Mouse (Mus musculus) adrenal gland, postnatal 25 days (tissue): ENCODE results near the gene Thrb. TPM values are rescaled to one million over a fixed set of nuclear protein-coding genes. Genes with fewer than 3 reads are reported as not detected.

ENCODE experiments used
- DNase-seq: peaks from one replicate; pipeline ENCODE4 v3.0.0; 2021; ENCODE audit warnings: mixed read lengths
- total RNA-seq: library from RNA; stranded (reverse); gene quantifications from 2 replicates; pipeline ENCODE4 v1.2.3, GENCODE M21; 2021

Thrb gene
- total RNA-seq, 1 experiment from 2014 or later, result 125 TPM

DNA sequence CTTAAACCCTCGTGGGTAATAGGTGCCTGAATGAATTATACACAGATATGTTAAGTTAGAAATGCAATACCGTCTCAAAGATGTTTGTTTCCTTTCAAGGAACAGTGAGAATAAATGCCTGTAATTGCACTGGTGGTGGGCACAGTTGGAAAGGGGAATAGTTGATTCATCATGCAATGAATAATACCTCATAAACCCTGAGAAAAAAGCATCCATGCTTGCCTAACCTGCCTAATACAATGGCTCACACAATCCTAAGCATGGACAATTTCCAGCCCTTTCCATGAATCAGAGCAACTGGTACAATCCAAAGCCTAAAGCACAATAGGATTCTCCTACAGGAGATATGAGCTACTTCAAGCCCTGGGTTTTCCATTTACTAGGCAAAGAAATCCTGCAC lies 299.8 kb downstream of the Thrb start:
- no peak for DNase-seq

DNA sequence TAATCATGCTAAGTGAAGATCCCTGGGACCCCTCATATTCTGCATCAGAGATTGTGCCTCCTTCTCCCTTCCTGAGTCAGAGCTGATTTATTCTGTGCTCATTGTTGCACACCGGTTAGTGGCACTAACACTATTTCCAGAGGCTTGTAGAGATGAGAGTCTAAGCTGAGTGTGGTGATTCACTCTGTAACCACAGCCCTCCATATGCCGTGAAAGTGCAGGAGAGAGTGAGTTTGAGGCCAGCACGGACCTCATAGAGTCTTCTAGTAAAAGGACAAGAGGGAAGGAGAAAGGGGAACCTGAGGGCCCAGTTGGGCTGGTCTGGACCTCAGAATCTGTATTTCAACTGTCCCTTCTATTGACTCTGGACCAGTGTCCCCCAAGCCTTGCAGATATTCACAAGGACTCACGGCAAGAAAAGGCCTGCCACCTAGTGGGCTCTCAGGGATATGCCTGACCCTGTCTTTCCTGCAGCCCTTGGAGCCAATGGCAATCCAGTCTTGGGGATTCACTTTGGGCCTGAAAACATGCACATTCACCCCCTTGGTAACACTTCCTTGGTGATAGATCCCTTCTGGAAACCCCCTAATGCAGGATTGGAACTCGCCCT lies 307.2 kb downstream of the Thrb start:
- peak; percentile 38 for DNase-seq

GRCm38 (mm10) chr14:17972132-17972531 lies 312.1 kb downstream of the Thrb start:
- DNase-seq, result no peak

DNA sequence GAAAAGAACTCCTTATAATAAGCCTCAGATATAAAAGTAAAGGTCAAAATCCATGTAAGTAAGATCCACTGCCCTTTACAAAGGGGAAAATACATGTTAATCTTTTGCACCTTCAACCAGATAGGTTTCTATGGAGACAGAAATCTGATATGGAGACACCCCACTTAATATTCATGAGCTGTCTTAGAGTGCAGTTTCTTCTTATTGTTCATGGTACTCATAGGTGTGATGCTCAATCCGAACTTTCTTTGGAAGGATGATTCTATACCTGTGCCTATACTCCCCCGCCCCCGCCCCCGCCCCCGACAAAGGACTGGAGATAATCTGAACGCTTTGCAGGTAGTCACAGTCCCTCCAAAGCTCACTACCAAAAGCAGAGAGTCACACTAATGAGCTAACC lies 312.6 kb downstream of the Thrb start:
- DNase-seq, result no peak

GRCm38 (mm10) chr14:17975786-17976185 lies 315.7 kb downstream of the Thrb start:
- no peak for DNase-seq

DNA sequence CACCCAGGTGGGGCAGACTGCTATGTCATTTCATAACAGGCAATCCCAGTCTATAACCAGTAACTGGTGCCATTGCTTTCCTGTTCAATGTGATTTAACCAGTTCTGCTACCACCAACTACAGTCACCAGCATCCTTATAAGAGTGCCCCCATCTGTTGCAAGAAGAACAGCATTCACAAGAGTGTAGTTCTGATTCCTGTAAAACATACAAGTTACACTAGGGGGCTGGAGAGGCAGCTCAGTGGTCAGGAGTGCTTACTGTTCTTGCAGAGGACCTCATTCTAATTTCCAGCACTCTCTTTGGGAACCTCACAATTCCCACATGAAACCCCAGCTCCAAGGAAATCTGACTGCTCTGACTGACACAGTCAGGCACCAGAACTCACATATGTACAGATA lies 318.2 kb downstream of the Thrb start:
- no peak for DNase-seq

GRCm38 (mm10) chr14:17981258-17981657 lies 321.2 kb downstream of the Thrb start:
- no peak for DNase-seq

DNA sequence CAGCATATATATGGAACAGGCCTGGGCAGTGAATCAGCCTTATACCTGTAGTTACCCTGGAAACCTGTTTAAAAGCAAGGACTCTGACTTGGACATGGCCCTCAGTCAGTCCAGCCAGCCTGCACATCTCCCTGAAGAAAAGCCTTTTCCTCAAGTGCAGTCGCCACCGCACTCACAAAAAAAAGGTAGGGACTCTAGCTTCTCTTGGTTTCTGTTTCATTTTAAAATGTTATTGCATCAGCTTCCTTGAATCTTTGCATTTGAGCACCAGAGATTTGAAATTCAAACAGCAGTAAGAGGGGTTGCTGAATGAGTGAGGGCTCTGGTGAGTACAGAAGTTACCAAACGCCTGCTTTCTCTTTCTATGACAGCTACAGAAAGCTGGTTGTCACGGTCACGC lies 322.0 kb downstream of the Thrb start:
- no peak for DNase-seq

GRCm38 (mm10) chr14:17983390-17983789 lies 323.3 kb downstream of the Thrb start:
- DNase-seq, result no peak

- no peak for DNase-seq
Observed at GRCm38 (mm10) chr14:17983839-17984238, 323.8 kb downstream of the Thrb start.

DNA sequence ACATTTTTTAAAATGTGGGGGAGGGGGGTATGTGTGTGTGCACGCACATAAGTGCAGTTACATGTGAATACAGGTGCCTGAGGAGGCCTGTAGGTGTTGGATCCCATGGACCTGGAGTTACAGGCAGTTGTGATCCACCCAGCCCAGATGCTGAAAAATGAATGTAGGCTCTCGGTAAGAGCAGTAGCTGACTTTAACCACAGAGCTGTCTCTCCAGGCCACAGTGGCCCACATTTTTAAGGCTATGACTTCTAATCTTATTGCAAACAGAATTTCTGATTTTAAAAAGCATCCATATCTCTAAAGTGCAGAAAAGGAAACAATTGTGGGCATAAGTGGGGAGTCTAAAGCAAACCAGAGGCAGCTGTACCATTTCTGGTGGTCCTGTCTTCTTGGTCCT lies 328.5 kb downstream of the Thrb start:
- no peak for DNase-seq

DNA sequence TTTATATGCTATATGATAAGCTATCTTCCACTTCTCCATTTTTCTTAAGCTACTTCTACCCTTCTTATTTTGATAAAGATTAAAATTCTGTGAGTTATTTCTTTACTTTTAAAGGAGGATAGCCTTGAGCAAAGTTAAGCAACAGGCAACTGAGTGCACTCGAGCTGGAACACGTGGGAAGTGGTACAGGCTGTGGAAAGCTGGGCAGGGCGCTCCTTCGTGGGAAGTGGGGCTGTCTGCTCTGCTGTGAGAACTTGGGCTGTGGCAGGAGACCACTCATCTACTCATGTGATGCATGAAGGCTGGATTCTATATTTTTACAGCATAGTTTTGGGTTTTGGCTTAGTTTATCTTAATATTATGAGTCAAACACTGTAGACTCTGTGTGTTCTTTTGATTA lies 329.1 kb downstream of the Thrb start:
- no peak for DNase-seq

GRCm38 (mm10) chr14:17990186-17990585 lies 330.1 kb downstream of the Thrb start:
- DNase-seq, result no peak

DNA sequence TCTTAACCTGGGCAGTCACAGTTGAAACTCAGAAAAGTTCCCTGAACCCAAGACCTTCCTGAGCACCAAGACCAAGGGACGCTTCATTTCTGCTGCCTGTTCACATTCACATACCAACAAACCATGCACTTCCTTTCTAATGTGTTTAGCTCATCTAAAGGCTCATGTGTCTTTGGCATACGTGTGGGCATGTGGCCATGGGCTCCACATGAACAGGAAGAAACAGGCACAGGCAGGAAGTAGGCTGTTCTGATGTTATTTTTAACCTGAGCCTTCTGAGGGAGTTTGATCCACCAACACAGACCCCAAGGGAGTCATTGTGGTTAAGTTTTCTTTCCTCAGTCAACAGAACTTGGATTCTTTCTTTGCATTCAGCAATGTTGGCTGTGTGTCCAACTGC lies 341.8 kb downstream of the Thrb start:
- no peak for DNase-seq

DNA sequence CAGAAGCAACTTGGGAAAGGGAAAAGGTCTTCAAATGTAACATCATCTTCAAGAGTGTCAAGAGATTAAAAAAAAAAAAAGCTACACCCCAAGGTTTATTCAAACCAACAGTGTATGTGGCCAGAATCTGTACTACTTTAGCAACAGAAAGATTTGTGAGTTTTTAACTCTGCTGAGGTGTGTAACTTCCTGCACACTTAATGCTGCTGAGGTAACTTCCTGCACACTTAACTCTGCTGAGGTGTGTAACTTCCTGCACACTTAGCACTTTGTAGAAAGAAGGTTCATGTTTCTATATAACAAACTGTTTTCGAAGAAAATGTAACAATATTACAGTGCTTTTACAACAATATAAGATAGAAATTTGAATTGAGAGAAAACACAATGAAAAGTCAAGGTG lies 343.6 kb downstream of the Thrb start:
- DNase-seq, result no peak

DNA sequence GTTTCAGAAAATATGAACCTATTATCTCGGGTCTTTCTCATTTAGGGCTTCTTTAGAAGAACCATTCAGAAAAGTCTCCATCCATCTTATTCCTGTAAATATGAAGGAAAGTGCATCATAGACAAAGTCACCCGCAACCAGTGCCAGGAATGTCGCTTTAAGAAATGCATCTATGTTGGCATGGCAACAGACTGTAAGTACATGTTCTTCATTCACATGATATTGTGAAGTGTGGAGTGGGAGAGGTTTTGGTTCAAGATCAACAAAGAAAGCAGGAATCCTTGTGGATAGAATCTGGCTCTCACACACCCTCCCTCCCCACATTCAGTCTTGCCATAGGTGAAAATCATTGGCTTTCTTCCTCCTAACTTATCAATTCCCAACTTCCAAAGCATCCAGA lies 348.5 kb downstream of the Thrb start:
- DNase-seq, result no peak

- DNase-seq, result no peak
Observed at GRCm38 (mm10) chr14:18016604-18017003, 356.5 kb downstream of the Thrb start.

DNA sequence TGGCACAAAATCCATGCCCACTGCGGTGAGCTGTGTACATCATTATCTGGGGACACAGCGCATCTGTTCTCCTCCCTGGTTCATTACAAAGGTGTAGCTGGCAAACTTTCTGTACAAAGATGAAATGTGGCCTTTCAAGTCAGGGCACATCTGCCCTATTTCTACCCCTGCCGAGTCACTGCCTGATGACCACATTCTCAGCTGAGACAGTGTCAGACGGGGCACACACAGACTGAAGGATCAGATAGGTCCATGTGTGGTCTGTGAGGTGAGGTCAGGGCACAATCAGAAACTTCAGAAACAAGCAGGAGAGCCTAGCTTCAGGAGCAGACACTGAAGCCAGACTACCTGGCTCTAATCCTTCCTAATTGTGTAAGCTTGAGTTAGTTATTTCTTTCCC lies 360.1 kb downstream of the Thrb start:
- no peak for DNase-seq

- DNase-seq, result peak; percentile 2
Observed at GRCm38 (mm10) chr14:18020636-18021035, 360.6 kb downstream of the Thrb start.

DNA sequence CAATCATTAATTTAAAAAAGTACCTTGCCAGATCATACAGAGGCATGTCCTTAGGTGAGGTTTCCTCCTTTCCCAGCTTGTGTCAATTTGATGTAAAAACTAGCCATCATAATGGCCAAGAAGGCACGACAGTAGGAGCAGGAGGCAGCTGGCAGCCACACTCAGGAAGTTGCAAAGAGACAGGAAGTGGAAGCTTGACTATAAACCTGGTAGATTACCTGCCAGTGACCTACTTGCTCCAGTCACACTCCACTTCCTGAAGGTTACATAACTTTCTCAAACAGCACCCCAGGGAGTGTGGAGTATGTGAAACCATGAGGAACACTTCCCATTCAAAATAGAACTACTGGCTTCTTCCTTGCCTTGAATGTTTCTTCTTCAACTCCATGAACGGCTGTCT lies 361.7 kb downstream of the Thrb start:
- DNase-seq, result no peak

DNA sequence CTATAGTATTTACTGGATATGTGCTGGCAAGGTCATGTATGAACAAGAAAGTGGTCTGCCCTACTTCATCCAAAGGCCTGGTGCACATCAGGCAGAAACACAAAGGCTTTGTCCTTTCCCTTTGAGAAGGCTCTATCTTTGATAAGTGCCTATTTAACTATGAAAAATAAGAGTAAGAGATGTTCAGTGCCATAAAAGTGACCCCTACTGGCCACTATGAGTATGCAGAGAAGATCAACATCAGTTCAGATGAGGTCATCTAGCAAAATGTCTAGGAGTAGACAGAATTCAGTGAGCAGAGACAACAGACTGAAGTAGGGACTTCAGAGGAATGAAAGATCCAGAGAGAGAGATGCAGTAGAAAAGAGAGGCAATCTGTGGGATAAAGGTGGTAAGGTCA lies 362.3 kb downstream of the Thrb start:
- DNase-seq, result no peak

DNA sequence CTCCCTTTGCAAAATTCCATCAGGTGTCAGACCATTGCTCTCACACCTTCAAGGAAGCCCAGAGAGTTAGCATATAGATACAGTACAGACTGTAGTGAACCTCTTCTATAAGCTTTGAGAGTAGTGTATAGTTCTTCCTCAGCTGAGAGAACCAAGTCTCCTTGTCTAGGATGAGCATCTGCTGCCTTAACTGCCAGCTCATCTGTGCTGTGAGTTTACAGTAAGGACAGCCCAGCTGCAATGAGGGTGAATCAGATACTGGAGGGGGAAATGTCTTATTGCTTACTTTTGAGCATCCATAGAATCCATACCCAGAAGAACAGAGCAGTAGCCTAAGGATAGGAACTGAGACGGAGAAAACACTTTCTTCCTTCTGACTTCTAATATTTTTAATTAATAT lies 367.8 kb downstream of the Thrb start:
- DNase-seq, result no peak

DNA sequence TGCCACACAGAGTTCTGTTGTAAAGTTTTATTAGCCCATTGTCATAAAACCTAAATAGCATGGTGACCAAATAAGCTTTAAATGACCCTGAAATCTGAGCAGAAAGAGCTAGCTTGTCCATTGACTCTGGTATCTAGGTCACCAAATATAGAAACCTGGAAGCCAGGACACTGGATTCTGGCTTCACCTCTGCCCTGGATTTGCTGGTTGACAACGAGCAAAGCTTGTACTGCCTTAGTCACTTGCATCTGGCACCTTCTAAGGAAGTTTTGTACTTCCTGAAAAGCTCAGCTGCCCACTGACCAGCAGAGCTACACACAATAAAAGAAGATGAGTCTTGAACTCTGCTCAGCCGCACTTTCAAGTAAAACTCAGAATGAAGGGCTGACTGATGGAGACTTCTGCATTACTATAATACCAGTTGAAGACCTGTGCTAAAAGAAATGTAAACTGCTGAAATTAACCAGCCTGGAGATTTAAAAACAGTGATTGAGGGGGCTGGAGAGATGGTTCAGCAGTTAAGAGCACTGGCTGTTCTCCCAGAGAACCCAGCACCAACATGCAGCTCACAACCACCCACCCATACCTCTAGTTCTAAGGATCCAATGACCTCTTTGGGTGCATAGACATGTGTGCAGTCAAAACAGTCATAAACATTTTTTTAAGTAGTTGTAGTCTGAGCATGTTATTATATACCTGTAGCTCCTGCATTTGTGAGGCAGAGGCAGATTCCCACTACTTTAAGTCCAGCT lies 369.3 kb downstream of the Thrb start:
- DNase-seq, result no peak

DNA sequence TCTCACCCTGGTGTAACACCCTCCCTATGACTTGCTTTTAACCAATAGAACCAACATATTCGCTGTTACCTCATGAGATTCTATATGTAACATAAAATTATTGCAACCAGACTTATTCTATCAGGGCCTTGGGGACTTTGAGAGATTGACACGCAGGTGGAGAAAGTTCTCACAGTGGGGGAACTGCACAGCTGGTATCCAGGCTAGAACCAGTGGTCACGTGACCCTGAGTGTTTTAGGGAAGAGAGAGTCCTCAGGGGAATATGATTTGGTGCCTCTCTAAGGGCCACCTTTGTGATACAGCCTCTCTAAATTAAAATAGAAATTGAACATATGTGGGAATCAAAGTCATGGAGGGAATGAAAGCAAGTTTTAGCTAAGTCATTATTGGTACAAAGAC lies 371.9 kb downstream of the Thrb start:
- DNase-seq, result no peak
